Mouse (Mus musculus): ENCODE measurements at regions not wholly inside any gene's neighbourhood (a gene's known extent, or its start where the extent isn't known, plus 50 kb on each side); places are given as distances from the start of the nearest gene placed in this dataset.

- TF ChIP-seq CTCF (IDR thresholded peaks at IDR 0.05; ENCODE audit: control insufficient read depth, insufficient read depth, insufficient read length): no peak
- no peak for TF ChIP-seq MAX (IDR thresholded peaks at IDR 0.05)
- TF ChIP-seq MYOD1 (IDR thresholded peaks at IDR 0.05; ENCODE audit: control insufficient read depth, insufficient read length, low read depth): no peak
- TF ChIP-seq USF1 (IDR thresholded peaks at IDR 0.05; ENCODE audit: low read depth): no peak
These were observed 378.8 kb upstream of the Tnp1 start for GRCm38 (mm10) chr1:73394466-73394865.

Measured in C2C12 (cell line).